Mouse (Mus musculus) left cerebral cortex, adult 18-20 months (tissue): ENCODE data around the gene Shoc2. TPM values are rescaled to one million over a fixed set of nuclear protein-coding genes. Genes with fewer than 3 reads are reported as not detected.
A peak's percentile ranks its signal among the peaks of the same experiment; 100 is the strongest.
"Not testable (repeated sequence)": the region's sequence is repeated elsewhere in the genome, so short reads cannot be mapped to it uniquely, and the experiment has no call there.

Experiments
- DNase-seq, 2 experiments: peaks; one replicate each; pipeline ENCODE4 v3.0.0; 2021 to 2022; ENCODE audit warnings: low spot score in 2 of 2, mixed read lengths in 1 of 2
- long read RNA-seq, 2 experiments: library from polyadenylated mRNA; stranded (forward); transcript quantifications; one replicate each; pipeline ENCODE4 v2.0.0; 2021
- total RNA-seq, 2 experiments: library from RNA; stranded (reverse); gene quantifications; 2 replicates each; pipeline ENCODE4 v1.2.3; 2021

The Shoc2 gene
- 10 to 100 TPM; 55.5 to 59.4 TPM for total RNA-seq
- long read RNA-seq, experiment 1, transcript Shoc2-201 (9 exons, 3,965 nt) = major isoform, 14 of 80 reads
- long read RNA-seq, experiment 1, partial matches to known transcripts = 26 of 80 reads
- long read RNA-seq, experiment 1, other reads (novel, unspliced or antisense) = 37 of 80 reads
- long read RNA-seq, experiment 2, transcript Shoc2-201 (9 exons, 3,965 nt) = major isoform, 12 of 71 reads
- long read RNA-seq, experiment 2, partial matches to known transcripts = 19 of 71 reads
- long read RNA-seq, experiment 2, other reads (novel, unspliced or antisense) = 37 of 71 reads

DNA sequence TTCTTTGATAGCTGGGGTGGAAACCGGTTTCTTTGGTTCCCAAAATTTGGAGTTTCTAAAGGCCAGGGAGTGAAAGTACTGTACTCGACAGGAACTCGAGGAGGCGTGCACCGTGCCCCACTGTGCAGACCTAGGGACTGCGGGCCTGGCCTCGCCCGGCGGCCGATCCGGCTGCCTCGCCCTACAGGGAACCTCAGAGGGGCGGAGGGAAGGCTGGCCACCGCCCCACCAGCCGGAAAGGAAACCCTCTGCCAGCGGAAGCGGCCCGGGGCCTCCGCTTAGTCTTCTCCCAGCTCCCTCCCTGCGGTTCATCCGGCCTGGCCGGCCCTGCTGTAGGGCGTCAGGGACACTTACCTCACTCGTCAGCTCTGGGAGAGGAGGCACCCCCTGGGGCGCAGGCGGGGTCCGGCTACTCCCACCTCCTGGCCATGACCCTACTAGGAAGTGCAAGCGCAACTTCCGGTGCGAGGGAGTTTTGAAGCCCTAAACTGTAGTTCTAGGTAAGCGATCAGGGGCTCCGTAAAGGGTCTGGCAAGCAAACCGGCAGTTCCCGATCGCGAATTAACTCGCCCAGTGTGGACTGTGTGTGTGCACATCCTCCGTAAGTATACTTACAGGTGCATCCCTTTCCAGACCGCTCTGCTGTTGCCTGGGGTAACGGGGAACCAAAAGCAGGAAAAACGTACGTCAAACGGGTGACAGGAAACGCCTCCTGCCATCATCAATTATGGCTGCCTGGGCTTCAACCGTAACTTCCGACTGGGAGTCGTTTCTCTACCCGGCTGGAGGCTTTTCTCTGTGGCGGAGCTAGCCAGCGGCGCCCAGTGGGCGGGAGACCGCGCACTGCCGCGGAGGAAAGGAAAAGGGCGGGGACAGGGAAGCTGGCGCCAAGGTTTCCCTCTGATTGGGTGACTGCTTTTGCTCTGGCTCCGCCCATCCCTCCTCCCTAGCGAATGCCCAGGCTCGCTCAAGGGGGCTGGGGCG, at the start of gene Shoc2, which contains the start of gene Bbip1:
Gene Shoc2, plus strand, starts transcription at position 505 of the 984 bp plus-strand sequence.
Gene Bbip1, minus strand, starts transcription at position 826 of the 984 bp plus-strand sequence.
- peak; percentile 95 to 98 for DNase-seq

GRCm38 (mm10) chr19:53894538-53895121, 49.5 kb upstream of the Shoc2 start:
- no peak for DNase-seq

DNA sequence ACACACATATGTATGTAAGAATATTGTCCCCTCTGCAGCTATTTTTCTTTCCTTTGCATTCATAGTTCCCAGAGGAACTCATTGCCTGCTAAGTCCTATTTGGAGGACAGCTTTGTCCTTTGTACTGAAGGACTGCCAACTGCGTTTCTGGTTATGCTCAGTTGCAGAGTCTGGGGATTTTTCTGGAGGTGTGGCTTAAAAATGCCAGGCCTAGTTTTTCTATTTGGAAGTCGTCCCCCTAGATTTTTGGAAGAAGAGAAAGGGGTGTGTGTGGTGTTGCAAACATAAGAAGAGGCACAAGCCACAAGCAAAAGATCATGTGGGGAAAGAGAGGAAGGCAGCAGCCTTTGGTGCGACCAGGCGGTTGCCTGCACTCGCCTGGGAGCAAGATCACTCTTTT, 46.1 kb upstream of the Shoc2 start:
- DNase-seq = no peak

DNA sequence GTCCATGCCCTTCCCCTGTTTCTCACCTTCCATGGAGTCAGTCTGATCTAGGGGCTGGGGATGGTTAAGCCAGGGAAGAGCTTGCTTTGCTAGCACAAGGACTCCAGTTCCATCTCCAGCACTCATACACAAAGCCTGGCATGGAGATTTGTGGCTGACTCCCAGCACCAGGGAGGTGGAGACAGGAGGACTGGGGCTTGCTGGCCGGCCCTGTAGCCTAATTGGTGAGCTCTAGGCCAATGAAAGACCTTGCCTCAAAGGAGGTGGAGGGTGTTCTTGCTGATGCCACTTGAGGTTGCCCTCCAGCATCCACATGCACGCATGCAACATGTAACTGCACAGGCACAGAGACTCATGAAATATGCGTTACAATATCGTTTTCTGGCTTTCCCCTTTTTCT, 45.6 kb upstream of the Shoc2 start:
- DNase-seq = no peak

DNA sequence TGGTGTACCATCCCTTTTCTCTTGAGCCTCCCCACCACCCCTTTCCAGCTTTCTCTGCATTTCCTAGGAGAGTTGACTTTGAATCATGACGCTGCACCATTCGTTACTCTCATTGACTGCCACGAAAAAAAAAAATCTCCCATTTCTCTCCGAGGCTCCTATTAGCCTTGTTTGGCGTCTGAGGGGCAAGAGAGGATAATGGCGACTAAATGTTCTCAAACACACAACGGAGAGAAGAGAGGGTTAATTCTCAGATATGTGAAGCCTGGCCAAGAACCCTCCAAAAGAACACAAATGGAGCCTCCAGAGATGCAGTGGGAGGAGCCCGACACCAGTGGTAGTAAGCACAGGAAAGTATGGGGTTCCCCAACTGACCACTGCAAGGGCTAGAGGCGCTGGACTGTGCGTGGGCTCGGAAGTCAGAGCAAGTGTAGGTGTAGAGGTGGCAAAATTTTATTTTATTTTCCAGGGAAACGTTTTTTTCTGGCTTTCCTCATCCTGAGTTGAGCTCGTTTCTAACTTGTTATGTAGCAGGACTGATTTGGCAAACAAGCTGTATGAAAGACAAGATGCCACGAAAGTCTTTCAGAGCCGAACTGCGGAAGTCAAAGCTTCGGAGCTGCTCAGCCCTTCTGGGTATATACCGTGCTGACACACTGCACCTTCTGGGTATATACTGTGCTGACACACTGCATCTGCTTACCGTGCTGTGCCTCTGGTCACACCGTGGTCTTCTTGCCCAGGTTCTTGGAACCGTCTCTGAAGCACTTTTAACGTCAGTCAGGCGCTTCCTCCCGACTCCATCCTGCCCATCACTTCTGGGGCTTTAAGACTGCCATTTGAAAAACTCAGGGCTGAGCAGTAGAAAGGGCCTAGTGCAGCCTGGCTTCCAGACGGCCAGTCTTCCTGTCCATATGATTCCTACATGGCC, 44.9 kb upstream of the Shoc2 start:
- DNase-seq = no peak

GRCm38 (mm10) chr19:53899941-53900610, 44.0 kb upstream of the Shoc2 start:
- no peak for DNase-seq

DNA sequence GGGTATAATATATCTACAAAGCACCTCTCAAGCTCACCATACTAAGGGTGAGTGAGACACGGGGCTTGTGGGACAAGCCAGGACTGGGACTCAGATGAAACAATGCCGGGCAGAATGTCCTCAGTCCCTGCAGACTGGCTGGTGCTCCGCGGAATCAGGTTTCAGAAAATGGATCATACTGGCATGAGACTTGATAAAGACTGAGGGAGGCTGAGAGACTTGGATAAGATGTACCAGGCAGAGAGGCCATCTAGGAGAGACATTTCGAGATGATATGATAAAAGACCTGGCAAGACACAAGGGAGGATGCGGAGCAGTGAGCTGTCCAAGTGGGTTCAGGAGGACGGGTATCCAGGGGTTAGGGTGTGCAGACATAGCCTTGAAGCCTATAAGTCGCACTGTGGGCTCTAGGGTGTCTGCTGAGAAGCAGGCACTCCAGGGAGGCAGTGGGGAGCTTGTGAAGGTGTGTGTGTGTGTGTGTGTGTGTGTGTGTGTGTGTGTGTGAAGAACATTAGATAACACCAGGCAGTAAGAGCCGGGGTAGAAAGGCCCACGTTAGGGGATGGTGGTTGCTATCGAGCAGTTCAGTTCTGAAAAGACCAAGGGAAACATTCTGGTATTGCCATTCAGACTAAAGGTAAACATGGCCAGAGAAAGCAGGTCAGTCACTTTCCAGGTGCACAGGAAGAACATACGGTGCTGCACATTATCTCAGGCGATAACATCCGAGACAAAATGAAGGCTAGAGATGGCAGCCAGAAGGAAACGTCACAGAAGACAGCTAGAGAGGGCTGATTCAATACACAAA, 42.0 kb upstream of the Shoc2 start:
- no peak for DNase-seq

DNA sequence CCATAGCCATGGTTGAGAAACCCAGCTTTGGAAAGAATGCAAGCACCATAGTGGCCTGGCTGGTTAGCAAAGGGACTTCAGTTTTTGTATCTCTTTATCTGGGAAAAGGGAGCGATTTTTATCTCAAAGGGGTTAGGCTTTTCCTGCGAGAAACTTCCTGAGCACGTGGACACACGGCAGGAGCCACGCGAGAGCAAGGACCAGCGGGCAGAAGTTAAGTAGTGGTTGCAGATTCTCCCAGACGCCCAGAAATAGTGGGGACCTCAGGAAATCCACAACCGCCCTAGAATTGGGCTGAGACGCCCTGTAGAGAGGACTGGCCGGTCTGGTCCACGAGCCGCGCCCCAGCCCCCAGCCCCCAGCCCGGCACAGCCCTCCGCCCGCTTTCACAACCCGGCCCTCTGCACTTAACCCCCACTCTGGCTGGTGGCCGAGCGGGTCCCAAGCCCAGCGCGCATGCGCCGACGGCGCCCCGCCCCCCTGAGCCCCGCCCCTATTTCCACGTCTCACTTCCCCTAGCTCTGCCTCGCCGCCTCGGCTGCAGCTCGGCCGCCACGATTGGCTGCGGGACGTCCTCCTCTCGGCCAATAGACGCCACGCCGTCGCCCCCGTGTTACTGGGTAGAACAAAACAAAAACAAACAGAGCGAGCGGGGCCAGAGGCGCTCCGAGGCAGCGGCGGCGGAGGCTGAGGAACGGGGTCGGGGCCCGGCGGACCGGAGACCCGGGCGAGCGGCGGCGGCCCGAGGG, 41.2 kb upstream of the Shoc2 start:
- peak; percentile 93 to 96 for DNase-seq

- peak; percentile 42 to 52 for DNase-seq
These were observed 40.4 kb upstream of the Shoc2 start for GRCm38 (mm10) chr19:53903507-53904321.

- DNase-seq = no peak
These were observed 39.1 kb upstream of the Shoc2 start for GRCm38 (mm10) chr19:53904833-53905480.

DNA sequence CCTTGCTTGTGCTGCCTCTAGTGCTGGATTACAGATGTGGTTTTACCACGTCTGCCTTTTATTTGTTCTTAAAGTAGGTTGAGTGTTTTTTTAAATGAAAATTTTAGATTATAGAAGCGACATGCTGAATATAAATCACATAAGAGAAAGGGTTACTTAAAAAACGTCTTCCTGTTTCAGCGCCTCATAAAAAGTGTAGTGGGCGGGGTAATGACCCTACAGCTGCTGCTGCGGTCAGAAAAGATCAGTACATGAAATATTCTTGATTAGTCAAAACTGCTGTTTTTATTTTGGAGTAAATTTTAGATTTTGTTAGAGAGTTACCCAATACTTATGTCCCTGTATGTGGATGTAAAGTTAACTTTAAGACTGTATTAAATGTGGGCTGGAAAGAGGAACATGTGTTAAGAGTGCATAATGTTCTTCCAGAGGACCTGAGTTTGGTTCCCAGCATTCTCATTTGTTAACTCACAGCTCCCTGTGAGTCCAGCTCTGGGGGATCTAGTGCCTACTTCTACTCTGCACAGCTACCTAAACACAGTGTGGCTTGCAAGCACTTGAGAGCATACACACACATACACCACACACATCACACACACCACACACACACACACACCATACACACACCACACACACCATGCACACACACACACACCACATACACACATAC, 37.9 kb upstream of the Shoc2 start:
- no peak for DNase-seq

GRCm38 (mm10) chr19:53906703-53907070, 37.4 kb upstream of the Shoc2 start:
- DNase-seq = not testable (repeated sequence)

DNA sequence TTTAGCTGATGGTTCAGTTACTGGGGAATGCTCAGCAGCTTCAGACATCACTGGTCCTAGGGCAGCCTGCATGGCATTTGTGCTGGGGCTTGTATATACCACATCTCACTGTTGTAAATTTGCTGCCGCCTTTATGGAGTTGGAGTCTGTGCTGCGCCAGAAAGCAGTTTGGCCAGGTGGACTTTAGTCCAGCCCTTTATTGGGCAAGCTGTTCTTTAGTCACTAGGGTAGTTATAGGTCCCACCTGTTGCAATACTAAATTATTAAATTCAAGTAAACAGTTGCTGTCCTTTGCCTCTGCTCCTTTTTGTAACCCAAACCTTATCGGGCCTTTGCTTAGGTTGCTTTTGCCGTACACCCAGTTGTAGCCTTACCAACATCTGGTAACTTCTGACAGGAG, 29.2 kb upstream of the Shoc2 start:
- no peak for DNase-seq

DNA sequence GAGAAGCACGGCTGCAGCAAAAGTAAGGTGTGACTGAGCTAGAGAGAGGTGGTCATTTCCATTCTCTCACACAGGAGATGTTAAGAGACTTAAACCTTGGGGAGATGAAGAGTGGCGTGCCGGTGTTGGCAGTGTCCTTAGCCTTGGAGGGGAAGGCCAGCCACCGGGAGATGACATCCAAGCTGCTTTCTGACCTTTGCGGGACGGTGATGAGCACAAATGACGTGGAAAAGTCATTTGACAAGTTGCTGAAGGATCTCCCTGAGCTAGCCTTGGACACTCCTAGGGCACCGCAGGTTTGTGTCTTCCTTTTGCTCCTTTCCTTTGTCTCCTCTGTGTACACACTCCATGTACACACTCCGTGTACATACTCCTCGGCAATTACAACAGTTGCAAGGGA, 24.6 kb upstream of the Shoc2 start:
- DNase-seq = no peak

- not testable (repeated sequence) for DNase-seq
These were observed 22.1 kb upstream of the Shoc2 start for GRCm38 (mm10) chr19:53921996-53922395.

GRCm38 (mm10) chr19:53925338-53925751, 18.8 kb upstream of the Shoc2 start:
- DNase-seq = no peak
